Mouse (Mus musculus) layer of hippocampus, postnatal 14 days (tissue): ENCODE data around the gene Trim56. TPM values are rescaled to one million over a fixed set of nuclear protein-coding genes. Genes with fewer than 3 reads are reported as not detected.
"Not testable (repeated sequence)": the region's sequence is repeated elsewhere in the genome, so short reads cannot be mapped to it uniquely, and the experiment has no call there.

Experiments used
- DNase-seq, 2 experiments: peaks; one replicate each; pipeline ENCODE4 v3.0.0; 2021 to 2022; ENCODE audit warnings: low spot score in 2 of 2, mixed read lengths in 1 of 2
- long read RNA-seq, 2 experiments: library from polyadenylated mRNA; stranded (forward); transcript quantifications; one replicate each; pipeline ENCODE4 v2.0.0; 2021
- total RNA-seq, 2 experiments: library from RNA; stranded (reverse); gene quantifications; 2 replicates each; pipeline ENCODE4 v1.2.3; 2021

The Trim56 gene
- 1 to 10 TPM; 5.2 to 5.9 TPM for total RNA-seq
- long read RNA-seq, experiment 1, partial matches to known transcripts: 0 of 1 reads
- long read RNA-seq, experiment 1, other reads (novel, unspliced or antisense): 1 of 1 reads
- long read RNA-seq, experiment 2, partial matches to known transcripts: 0 of 1 reads
- long read RNA-seq, experiment 2, other reads (novel, unspliced or antisense): 1 of 1 reads

DNA sequence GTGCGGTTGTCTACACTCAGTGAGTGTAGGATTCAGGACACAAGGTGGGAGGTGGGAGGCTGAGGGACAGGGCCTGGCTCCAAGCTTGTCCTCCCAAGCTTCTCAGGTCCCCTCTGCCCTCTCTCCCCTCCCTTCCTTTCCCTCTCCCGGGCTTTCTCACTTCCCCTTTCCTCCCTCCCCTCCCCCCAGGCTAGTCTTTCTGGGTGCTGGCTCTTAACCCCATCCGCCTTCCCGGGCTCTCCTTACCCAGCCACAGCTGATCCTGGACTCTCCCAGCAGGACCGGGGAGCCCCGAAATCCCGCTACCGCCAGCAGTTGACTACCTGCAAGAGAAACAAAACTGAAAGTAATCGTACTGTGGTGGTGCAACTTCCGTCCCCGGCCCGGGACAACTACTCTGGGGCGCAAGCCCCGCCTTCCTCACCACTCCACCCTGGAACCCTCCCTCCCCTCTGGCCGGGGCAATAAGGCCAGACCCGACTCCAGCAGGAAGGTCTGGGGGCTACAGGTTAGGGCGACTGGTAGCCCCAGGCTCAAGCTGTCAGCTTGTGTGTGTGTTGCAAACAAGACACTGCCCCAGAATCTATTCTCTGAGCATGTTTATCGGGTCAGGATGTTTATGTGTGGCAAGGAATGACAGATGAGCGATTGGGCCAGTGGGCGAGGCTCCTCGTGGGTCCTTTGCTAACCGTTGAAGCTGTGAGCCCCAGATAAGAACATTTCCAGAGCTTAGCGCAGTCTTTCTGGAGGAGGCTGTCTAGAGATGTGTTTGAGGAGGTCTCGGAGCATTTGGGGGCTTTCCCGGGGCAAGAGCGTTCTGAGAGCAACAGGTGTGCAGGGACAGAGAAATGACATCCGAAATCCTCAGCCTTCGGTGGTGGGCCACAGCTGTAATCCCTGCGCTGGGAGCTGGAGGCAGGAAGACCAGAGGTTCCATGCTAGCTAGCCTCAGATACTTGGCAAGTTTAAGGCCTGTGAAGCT is at the start of gene Trim56:
Trim56 (minus strand) TSS at position 344 of the 982 bp plus-strand sequence.
- DNase-seq: peak in 1 of 2 experiments; percentile 22

GRCm38 (mm10) chr5:137161853-137162252 is 45.8 kb upstream of the Trim56 start:
- DNase-seq: no peak

- peak; percentile 13 to 25 for DNase-seq
Observed at GRCm38 (mm10) chr5:137159461-137159860, 43.5 kb upstream of the Trim56 start.

GRCm38 (mm10) chr5:137153289-137153688 is 37.3 kb upstream of the Trim56 start:
- no peak for DNase-seq

DNA sequence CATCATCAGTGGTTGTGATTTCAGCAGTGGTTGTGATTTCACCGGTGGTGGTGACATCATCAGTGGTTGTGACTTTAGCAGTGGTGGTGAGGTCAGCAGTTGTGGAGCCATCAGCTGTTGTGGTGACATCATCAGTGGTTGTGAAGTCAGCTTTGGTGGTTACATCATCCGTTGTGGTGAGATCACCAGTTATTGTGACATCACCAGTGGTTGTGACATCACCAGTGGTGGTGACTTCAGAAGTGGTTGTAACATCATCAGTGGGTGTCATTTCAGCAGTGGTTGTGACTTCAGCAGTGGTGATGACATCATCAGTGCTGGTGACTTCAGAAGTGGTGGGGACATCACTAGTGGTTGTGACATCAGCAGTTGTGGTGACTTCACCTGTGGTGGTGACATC is 36.6 kb upstream of the Trim56 start:
- no peak for DNase-seq

GRCm38 (mm10) chr5:137149272-137149882 is 33.4 kb upstream of the Trim56 start, which contains the start of gene Muc3:
TSS of gene Muc3 (minus strand) at chr5:137149322.
- not testable (repeated sequence) for DNase-seq

GRCm38 (mm10) chr5:137140836-137141235 is 24.8 kb upstream of the Trim56 start:
- no peak for DNase-seq

DNA sequence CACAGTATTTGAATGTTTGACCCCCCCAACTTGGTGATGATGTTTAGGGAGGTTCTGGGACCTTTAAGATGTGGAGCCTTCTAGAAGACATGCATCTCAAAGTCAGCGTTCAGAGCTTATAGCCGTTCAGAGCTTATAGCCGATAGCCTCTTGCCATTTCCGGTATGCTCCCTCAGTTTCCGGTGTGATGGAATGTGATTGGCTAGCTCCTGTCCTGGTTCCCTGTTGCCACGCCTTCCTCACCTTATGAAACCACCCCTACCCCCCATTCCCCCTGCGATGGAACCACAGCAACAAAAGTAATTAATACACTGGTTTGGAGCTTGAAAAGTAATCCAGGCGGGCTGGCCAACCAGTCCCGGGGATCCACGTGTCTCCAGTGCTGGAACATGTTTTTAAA is 23.0 kb upstream of the Trim56 start:
- no peak for DNase-seq

DNA sequence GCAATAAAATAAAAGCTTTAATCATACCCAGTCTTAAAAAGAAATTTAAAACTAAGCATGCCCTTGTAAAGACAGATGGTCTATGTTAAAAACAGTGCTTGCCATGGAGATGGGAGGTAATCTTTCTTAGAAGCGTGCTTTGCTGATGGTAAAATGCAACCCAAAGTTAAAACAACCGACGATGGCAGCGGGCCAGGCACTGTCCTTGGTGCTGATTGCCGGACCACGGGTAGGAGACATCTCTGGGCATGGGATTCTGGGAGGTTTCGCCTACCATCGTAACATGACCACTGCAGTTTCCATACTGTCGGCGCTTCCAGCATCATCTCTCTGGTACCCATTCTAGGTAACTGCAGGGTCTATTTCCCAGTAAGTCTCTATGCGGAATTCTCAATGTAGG is 18.9 kb upstream of the Trim56 start:
- no peak for DNase-seq

DNA sequence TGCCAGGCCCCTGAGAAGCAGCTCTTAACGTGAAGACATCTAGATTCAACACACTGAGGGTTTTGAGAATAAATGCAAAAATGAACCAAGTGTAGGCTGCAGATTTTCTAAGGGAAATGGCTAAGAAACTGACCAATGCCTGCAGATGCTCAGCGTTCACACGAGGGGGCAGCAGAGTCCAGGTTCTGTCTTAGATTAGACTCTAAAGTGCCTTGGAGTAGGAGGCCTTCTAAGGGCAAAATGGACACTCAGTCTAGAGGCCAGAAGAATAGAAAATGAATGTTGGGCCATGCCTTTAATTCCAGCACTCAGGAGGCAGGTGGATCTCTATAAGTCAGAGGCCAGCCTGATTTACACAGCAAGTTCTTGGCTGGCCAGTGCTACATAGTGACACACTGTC is 15.5 kb upstream of the Trim56 start:
- DNase-seq: peak; percentile 17 to 50

- no peak for DNase-seq
Observed at GRCm38 (mm10) chr5:137129281-137129680, 13.3 kb upstream of the Trim56 start.

GRCm38 (mm10) chr5:137123516-137123915 is 7.5 kb upstream of the Trim56 start:
- DNase-seq: no peak

GRCm38 (mm10) chr5:137122686-137123193 is 6.7 kb upstream of the Trim56 start:
- DNase-seq: peak; percentile 53 to 59

DNA sequence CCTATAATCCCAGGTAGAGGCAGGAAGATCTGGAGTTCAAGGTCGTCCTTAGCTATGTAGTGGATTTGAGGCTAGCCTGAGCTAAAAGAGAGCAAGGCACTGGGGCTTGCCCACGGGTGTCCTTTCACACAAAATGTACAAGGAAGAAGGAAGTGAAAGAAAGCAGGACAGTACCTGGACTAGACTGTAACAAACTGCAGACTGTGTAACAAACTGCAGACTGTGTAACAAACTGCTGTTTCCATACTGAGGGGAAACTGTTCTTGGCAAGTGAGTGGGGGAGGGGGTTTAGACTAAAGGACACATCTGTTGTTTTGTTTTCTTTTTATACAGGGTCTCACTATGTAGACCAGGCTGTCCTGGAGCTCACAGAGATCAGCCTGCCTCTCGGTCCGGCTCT is 5.3 kb upstream of the Trim56 start:
- DNase-seq: no peak

DNA sequence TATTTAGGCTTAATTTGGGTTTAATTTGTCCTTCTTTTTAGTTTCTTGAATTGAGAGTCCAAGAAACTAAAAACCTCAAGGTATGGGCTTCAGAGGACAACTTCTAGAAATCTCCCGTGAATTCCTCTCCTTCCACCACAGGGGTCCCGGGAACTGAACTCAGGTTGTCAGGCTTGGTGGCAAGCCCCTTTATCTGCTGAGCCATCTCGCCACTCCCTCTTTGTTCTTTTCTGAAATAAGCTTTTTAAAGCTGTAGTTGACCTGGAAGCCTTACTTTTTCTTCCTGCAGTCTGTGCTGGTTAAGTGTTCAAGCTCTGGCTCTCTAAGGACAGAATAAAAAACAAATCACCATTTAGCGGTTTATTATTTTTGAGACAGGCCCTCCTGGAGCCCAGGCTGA is 2.9 kb upstream of the Trim56 start:
- no peak for DNase-seq

DNA sequence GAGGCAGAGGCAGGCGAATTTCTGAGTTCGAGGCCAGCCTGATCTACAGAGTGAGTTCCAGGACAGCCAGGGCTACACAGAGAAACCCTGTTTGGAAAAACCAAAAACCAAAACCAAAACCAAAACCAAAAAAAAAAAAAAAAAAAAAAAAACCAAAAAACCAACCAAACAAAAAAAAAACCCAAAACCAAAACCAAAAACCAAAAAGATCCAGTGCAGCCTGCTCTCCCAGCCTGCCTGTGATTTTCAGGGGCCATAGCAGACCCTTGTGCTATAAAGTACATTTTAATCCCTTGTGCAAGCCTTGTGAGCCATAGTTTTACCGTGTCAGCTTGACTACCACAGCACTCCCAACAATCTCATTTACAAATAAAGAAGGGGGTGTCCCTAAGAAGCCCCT is 2.0 kb upstream of the Trim56 start:
- DNase-seq: not testable (repeated sequence)

DNA sequence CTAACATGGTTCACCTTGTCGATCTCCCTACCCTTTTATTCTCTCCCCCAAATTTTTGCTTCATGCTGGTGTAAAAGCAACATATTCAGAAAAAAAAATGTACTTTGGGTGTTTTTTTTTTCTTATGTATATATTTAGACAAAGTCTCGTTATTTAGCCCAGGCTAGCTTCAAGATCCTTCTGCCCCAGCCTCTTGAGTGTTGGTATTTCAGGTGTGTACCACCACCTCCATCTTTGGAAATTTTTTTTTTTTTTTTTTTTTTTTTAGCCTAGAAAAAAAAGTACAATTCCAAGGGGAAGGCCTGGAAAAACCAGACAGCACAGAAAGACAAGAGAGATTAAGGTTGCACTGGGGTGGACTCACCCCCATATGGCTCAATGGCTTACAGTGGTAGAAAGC is 978 bp upstream of the Trim56 start:
- no peak for DNase-seq

GRCm38 (mm10) chr5:137114891-137115561 is 983 bp downstream of the Trim56 start:
- no peak for DNase-seq

- no peak for DNase-seq
Observed at GRCm38 (mm10) chr5:137111542-137112408, 4.2 kb downstream of the Trim56 start.

GRCm38 (mm10) chr5:137110863-137111262 is 5.1 kb downstream of the Trim56 start:
- DNase-seq: no peak
